Mouse (Mus musculus) myocyte (in vitro differentiated cells): Measurements from ENCODE around the gene Msi2.

Source experiments
- CEBPB ChIP-seq: IDR thresholded peaks from 2 replicates; pipeline ENCODE4 v1.6.1; 2011; ENCODE audit warnings: mild to moderate bottlenecking, moderate library complexity; ENCODE audit not compliant: poor library complexity, insufficient read depth, severe bottlenecking
- E2F4 ChIP-seq: IDR thresholded peaks from one replicate; pipeline ENCODE4 v1.6.1; 2011; ENCODE audit warnings: mild to moderate bottlenecking, control low read depth, moderate library complexity; ENCODE audit not compliant: insufficient read depth
- MAX ChIP-seq: IDR thresholded peaks from one replicate; pipeline ENCODE4 v1.6.1; 2011; ENCODE audit warnings: low read depth, mild to moderate bottlenecking, control low read depth
- MYOD1 ChIP-seq, 3 experiments: IDR thresholded peaks; one replicate each; pipeline ENCODE4 v1.6.1; 2011; ENCODE audit warnings: control low read depth in 2 of 3, low read depth in 2 of 3, mild to moderate bottlenecking in 2 of 3, moderate library complexity in 1 of 3; ENCODE audit not compliant: insufficient read length in 2 of 3, control insufficient read depth in 1 of 3
- MYOG ChIP-seq, 3 experiments: IDR thresholded peaks; one replicate each; pipeline ENCODE4 v1.6.1; 2011; ENCODE audit warnings: control low read depth in 2 of 3, low read depth in 2 of 3, mild to moderate bottlenecking in 2 of 3; ENCODE audit not compliant: insufficient read length in 2 of 3, control insufficient read depth in 1 of 3, insufficient read depth in 1 of 3
- POLR2A ChIP-seq: IDR thresholded peaks from one replicate; pipeline ENCODE4 v1.6.1; 2011; ENCODE audit warnings: low read depth, mild to moderate bottlenecking, control low read depth, moderate library complexity; ENCODE audit not compliant: insufficient read length
- POLR2AphosphoS2 ChIP-seq: IDR thresholded peaks from one replicate; pipeline ENCODE4 v1.6.1; 2011; ENCODE audit warnings: low read depth, control low read depth; ENCODE audit not compliant: insufficient read length
- REST ChIP-seq: IDR thresholded peaks from one replicate; pipeline ENCODE4 v1.6.1; 2011; ENCODE audit warnings: mild to moderate bottlenecking, control low read depth, moderate library complexity; ENCODE audit not compliant: insufficient read depth, insufficient read length
- TCF12 ChIP-seq: IDR thresholded peaks from one replicate; pipeline ENCODE4 v1.6.1; 2011; ENCODE audit warnings: mild to moderate bottlenecking, control low read depth; ENCODE audit not compliant: poor library complexity, insufficient read depth, severe bottlenecking
- TCF3 ChIP-seq: IDR thresholded peaks from one replicate; pipeline ENCODE4 v1.6.1; 2011; ENCODE audit warnings: low read depth, control low read depth; ENCODE audit not compliant: insufficient read length
- USF1 ChIP-seq: IDR thresholded peaks from one replicate; pipeline ENCODE4 v1.6.1; 2011; ENCODE audit warnings: low read depth, mild to moderate bottlenecking, control low read depth, moderate library complexity

- TF ChIP-seq POLR2A (no peak), TCF12 (no peak), E2F4 (no peak), POLR2AphosphoS2 (no peak), MYOD1 (IDR thresholded peaks at IDR 0.05; ENCODE audit: control insufficient read depth in 1 of 3, insufficient read length in 2 of 3, low read depth in 2 of 3) (no peak), USF1 (no peak), MYOG (IDR thresholded peaks at IDR 0.05; ENCODE audit: control insufficient read depth in 1 of 3, insufficient read depth in 1 of 3, insufficient read length in 2 of 3, low read depth in 2 of 3) (no peak), CEBPB (no peak), REST (no peak), MAX (no peak), TCF3 (no peak)
Measured at GRCm38 (mm10) chr11:88661444-88662180, 56.7 kb downstream of the Msi2 start.
